Mouse (Mus musculus) heart, postnatal 0 days (tissue): ENCODE data around the gene Usp25. TPM values are rescaled to one million over a fixed set of nuclear protein-coding genes. Genes with fewer than 3 reads are reported as not detected.

ENCODE experiments used
- ATAC-seq: fragments of 200-750 bp; cut with Nextera tagmentation; 2 replicates; pipeline ENCODE4 v1.8.0; 2017; ENCODE audit warnings: low read depth, moderate number of reproducible peaks, moderate library complexity; ENCODE audit not compliant: insufficient read depth
- DNase-seq: peaks from one replicate; pipeline ENCODE4 v3.0.0-alpha.2; 2016; ENCODE audit warnings: low spot score
- H3K27ac ChIP-seq: fragments of 300-500 bp; sonication (generic); 2 replicates; pipeline ENCODE4 v1.5.1; 2014; ENCODE audit warnings: low read depth, mild to moderate bottlenecking
- H3K27me3 ChIP-seq: fragments of 300-500 bp; sonication (generic); 2 replicates; pipeline ENCODE4 v1.6.1; 2014; ENCODE audit warnings: low read length, mixed read lengths; ENCODE audit not compliant: control insufficient read depth, insufficient read depth
- H3K36me3 ChIP-seq: fragments of 300-500 bp; sonication (generic); replicated peaks from 2 replicates; pipeline ENCODE4 v1.6.1; 2014; ENCODE audit warnings: low read length, mixed read lengths; ENCODE audit not compliant: control insufficient read depth, insufficient read depth
- H3K4me1 ChIP-seq: fragments of 300-500 bp; sonication (generic); 2 replicates; pipeline ENCODE4 v1.6.1; 2014; ENCODE audit warnings: antibody characterized with exemption; ENCODE audit not compliant: control insufficient read depth, insufficient read depth
- H3K4me2 ChIP-seq: fragments of 300-500 bp; sonication (generic); 2 replicates; pipeline ENCODE4 v1.6.1; 2014; ENCODE audit warnings: low read depth, mild to moderate bottlenecking, low read length, moderate library complexity
- H3K4me3 ChIP-seq: fragments of 300-500 bp; sonication (generic); 2 replicates; pipeline ENCODE4 v1.5.1; 2014; ENCODE audit warnings: low read depth, low read length
- H3K9ac ChIP-seq: fragments of 300-500 bp; sonication (generic); replicated peaks from 2 replicates; pipeline ENCODE4 v1.6.1; 2014; ENCODE audit warnings: low read depth, low read length, mixed read lengths
- H3K9me3 ChIP-seq: fragments of 300-500 bp; sonication (generic); replicated peaks from 2 replicates; pipeline ENCODE4 v1.6.1; 2016; ENCODE audit warnings: low read length; ENCODE audit not compliant: control insufficient read depth
- CTCF ChIP-seq: IDR thresholded peaks from 2 replicates; pipeline ENCODE4 v1.5.1; 2016; ENCODE audit warnings: antibody characterized with exemption, control low read depth, low read depth
- EP300 ChIP-seq: IDR thresholded peaks from 2 replicates; pipeline ENCODE4 v1.6.1; 2016; ENCODE audit warnings: antibody characterized with exemption, low read depth
- WGBS: fragments of 180-500 bp; shearing (Covaris S2); extraction: QIAGEN DNeasy Blood & Tissue Kit; methylation state at CpG from one replicate; pipeline ENCODE4 v1.1.7; 2014; 5-methylcytosine and 5-hydroxymethylcytosine counted together
- polyA plus RNA-seq: library from polyadenylated mRNA; unstranded; fragments of >200 nt; fragmentation: Nextera tagmentation; extraction: Ambion mirVana; gene quantifications from 2 replicates; pipeline ENCODE4 v1.2.1, GENCODE M21; 2015
- total RNA-seq: library from RNA; depleted of rRNA; stranded (reverse); fragments of >200 nt; gene quantifications from 2 replicates; pipeline ENCODE4 v1.2.3, GENCODE M21; 2014; ENCODE audit warnings: low replicate concordance

Usp25 gene
- total and polyA plus RNA-seq, 2 experiments from 2014 or later = 25.4 to 39.1 TPM

DNA sequence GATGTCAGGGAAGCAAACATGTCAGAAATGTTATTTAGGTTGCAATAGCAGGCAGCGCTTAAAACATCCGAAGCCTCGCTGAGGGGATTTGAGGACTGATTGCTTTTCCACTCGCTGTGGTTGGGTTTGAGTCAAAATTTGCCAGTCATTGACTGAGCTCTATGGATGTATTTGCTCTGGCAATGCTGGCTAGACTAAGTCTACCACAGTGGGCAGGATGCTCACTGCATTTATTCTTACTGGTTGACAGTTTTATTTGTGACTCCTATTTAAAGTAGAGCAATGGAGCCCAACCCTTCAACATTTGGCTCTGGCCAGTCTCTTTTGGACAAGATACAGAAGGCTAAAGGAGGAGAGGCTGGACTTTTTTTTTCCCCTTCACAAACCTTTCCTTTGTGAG, 137.4 kb downstream of the Usp25 start:
- ATAC-seq (no peak), DNase-seq (no peak)
- no peaks in the 10 kb centered on the region for H3K27me3 ChIP-seq
- no peak overlapping the region for H3K27ac ChIP-seq
- WGBS = 85% methylated on average over 4 of the region's 4 CpGs
- no peak for TF ChIP-seq EP300
- no peak for TF ChIP-seq CTCF
- no peaks in the 10 kb centered on the region for H3K4me1 ChIP-seq
- no peak overlapping the region for H3K4me3 ChIP-seq
- no peak overlapping the region for H3K4me2 ChIP-seq
- H3K9ac ChIP-seq = no peak overlapping the region
- H3K9me3 ChIP-seq = no peaks in the 10 kb centered on the region
- no peaks in the 10 kb centered on the region for H3K36me3 ChIP-seq

DNA sequence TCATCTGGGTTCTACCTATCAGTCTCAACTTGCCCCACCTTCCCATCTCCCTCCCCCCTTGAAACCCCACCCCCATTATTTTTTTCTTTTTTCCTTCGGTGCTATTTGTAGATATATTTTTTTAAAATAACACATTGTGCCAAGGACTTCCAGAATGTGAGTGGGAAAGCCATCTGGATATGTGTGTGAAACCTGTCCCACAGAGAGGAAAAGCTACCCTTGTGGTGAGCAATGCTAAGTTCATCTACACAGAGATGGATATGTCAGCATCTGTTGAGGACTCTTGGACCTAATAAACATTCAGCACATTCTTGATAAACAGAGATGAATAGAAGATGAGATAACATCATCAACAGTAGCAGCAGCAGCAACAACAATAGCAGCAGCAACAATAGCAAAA, 138.8 kb downstream of the Usp25 start:
- 71% methylated on average over 1 of the region's 1 CpGs for WGBS

DNA sequence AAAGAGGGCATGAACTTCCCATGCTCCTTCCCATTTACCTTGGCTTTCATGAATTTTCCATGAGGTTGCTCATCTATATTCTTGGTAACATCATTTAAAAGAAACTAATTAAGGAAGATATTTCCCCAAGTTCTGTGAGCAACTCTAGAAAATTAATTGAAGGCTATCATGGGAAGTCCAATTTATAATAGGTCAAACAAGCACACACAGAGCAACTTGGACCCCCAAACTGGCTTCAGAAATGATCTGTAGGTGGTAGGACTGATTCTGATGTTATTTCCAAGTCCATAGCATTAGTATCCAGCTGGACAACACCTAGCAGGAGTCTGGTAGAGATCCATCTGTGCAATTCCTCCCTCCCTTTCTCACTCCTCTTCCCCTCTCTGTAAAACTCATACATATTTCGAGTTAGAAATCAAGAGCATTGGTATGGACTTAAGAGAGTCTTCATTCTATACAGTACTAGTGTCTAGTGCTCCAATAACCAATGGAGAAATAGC, 139.8 kb downstream of the Usp25 start:
- no peak overlapping the region for H3K4me2 ChIP-seq
- H3K9ac ChIP-seq = no peak overlapping the region
- ATAC-seq (no peak), DNase-seq (no peak)
- no peak overlapping the region for H3K4me3 ChIP-seq
- H3K27me3 ChIP-seq = no peaks in the 10 kb centered on the region
- no peaks in the 10 kb centered on the region for H3K4me1 ChIP-seq
- WGBS = 54% methylated on average over 1 of the region's 1 CpGs
- H3K27ac ChIP-seq = no peak overlapping the region
- TF ChIP-seq CTCF = no peak
- H3K36me3 ChIP-seq = no peaks in the 10 kb centered on the region
- no peaks in the 10 kb centered on the region for H3K9me3 ChIP-seq

More for the DNA sequence above, 138.8 kb downstream of the Usp25 start:
- no peak for TF ChIP-seq EP300
- no peak for TF ChIP-seq CTCF
- H3K27ac ChIP-seq = no peak overlapping the region
- H3K4me3 ChIP-seq = no peak overlapping the region
- no peaks in the 10 kb centered on the region for H3K4me1 ChIP-seq
- DNase-seq (no peak), ATAC-seq (no peak)
- H3K4me2 ChIP-seq = no peak overlapping the region
- H3K27me3 ChIP-seq = no peaks in the 10 kb centered on the region
- no peaks in the 10 kb centered on the region for H3K9me3 ChIP-seq
- no peak overlapping the region for H3K9ac ChIP-seq
- H3K36me3 ChIP-seq = no peaks in the 10 kb centered on the region

DNA sequence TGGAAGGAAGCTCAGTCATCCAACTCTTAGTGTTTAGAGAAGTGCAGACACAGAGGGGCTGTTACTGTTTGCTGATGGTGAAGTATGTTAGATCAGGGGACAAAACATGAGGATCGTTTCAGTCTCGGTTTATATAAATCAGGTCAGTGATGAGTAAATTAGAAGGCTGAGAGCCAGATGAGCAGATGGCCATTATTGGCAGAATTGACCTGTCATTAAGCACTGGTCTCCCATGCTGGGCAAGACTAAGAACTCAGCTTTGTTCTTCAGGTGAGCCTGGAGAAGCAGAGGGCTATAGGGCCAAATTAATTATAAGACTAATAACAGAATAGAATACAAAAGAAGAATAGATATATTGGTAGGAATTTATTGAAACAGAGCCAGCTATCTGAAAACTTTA, 140.3 kb downstream of the Usp25 start:
- H3K27ac ChIP-seq = no peak overlapping the region
- H3K36me3 ChIP-seq = no peaks in the 10 kb centered on the region
- 89% methylated on average over 2 of the region's 2 CpGs for WGBS
- H3K9ac ChIP-seq = no peak overlapping the region
- DNase-seq (no peak), ATAC-seq (no peak)
- no peaks in the 10 kb centered on the region for H3K9me3 ChIP-seq
- no peaks in the 10 kb centered on the region for H3K27me3 ChIP-seq
- no peak overlapping the region for H3K4me3 ChIP-seq
- H3K4me2 ChIP-seq = no peak overlapping the region
- TF ChIP-seq EP300 (no peak), CTCF (no peak)
- no peaks in the 10 kb centered on the region for H3K4me1 ChIP-seq

DNA sequence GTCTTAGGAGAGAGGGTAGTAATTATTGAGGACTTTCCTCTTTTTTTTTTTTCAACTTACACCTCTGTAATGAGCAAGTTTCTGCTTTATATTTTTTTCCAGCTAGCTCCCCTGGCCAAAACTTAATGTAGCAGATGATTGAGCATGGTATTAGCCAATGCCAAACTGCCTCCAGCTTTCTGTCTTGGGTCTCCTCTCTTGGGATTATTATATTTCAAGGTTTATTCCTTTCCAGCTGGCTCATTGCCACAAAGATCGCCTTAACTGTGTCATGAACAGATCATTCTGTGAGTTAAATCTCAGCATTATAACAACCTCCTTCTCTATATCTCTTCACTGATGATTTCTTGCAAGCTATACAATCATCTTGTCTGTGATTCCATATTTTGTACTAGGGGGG, 141.3 kb downstream of the Usp25 start:
- TF ChIP-seq EP300 (no peak), CTCF (no peak)
- no peak for ATAC-seq
- H3K4me3 ChIP-seq = no peak overlapping the region
- H3K4me1 ChIP-seq = no peaks in the 10 kb centered on the region
- no peaks in the 10 kb centered on the region for H3K36me3 ChIP-seq
- DNase-seq = no peak
- no peaks in the 10 kb centered on the region for H3K9me3 ChIP-seq
- no peak overlapping the region for H3K4me2 ChIP-seq
- no peak overlapping the region for H3K9ac ChIP-seq
- no peaks in the 10 kb centered on the region for H3K27me3 ChIP-seq
- 74% methylated on average over 1 of the region's 1 CpGs for WGBS
- H3K27ac ChIP-seq = no peak overlapping the region
